8 mouse cellular contexts compared by ENCODE assay signal in the genomic region with DNA sequence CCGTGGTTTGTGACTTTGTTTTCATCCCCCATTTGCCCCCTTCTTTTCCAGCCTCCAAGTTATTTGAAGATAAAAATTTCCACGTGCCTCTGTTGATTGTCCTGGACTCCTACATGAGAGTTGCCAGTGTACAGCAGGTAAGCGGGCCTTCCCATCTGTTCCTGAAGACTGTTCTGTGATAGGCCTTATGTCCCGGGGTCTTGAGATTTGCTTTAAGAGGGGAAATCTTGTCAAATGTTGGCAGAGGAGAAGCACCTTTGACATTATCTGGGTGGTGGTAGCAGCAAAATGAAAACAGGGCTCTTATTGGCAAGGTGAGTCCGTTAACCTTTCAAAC. TPM values are rescaled to one million over a fixed set of nuclear protein-coding genes. Genes with fewer than 3 reads are reported as not detected.
A peak's percentile ranks its signal among the peaks of the same experiment; 100 is the strongest.
DNase-seq lines count a peak whose midpoint lies in the region; ATAC-seq and TF ChIP-seq lines count a peak whose summit lies in the region.

No protein-coding gene starts in this region.

- intact Hi-C loops in left cerebral cortex, postnatal 25 days (cut with DNase I): loop anchor here (1.0 kb wide), 1 partner anchor 58 kb away; no protein-coding TSS in a partner anchor

- ATAC-seq in heart, postnatal 0 days (ENCODE audit: insufficient read depth, low read depth): 0 out of 2 replicates have a peak, but pooled peaks have one; percentile 17

- H3K36me3 ChIP-seq in kidney, adult 2 months (ENCODE audit: control insufficient read depth, insufficient read depth, low read length): peaks cover 4% of the 10 kb centered on the region
- 0 out of 2 replicates have a peak, but pooled peaks cover 4% of the 10 kb centered on the region for H3K36me3 ChIP-seq in heart, postnatal 0 days (replicated peaks; ENCODE audit: control insufficient read depth, insufficient read depth, low read length)
- H3K36me3 ChIP-seq in macrophage (ENCODE audit: inconsistent target): no peaks in the 10 kb centered on the region

- H3K4me3 ChIP-seq in kidney, adult 2 months (ENCODE audit: insufficient read depth, low read depth, low read length): peak overlapping the region; percentile 90
- peak overlapping the region; percentile 88 for H3K4me3 ChIP-seq in brown adipose tissue, adult 24 weeks (ENCODE audit: insufficient read depth, low read depth, low read length)
- H3K4me3 ChIP-seq in heart, postnatal 0 days (ENCODE audit: low read depth, low read length): peak overlapping the region; percentile 60
- peak overlapping the region; percentile 56 for H3K4me3 ChIP-seq in macrophage (ENCODE audit: inconsistent target)

- peak; percentile 45 for DNase-seq in kidney, adult 2 months
- DNase-seq in kidney, postnatal 14 days: no peak
- DNase-seq in heart, postnatal 0 days (ENCODE audit: low spot score): no peak
- no peak for DNase-seq in left cerebral cortex, postnatal 25 days (ENCODE audit: low spot score in 2 of 2)
- DNase-seq in spleen, postnatal 10 days (ENCODE audit: low spot score in 2 of 2): no peak
- no peak for DNase-seq in gastrocnemius, adult 8-10 months (ENCODE audit: low spot score in 2 of 2)

- H3K4me2 ChIP-seq in heart, postnatal 0 days (ENCODE audit: low read depth, low read length): peak overlapping the region; percentile 70

- H3K9ac ChIP-seq in heart, postnatal 0 days (replicated peaks; ENCODE audit: low read depth, low read length): peak overlapping the region; percentile 62

- no peaks in the 10 kb centered on the region; the same call in 1 of the 2 replicates for H3K27me3 ChIP-seq in kidney, adult 2 months (replicated peaks; ENCODE audit: control insufficient read depth, insufficient read depth, low read length)
- H3K27me3 ChIP-seq in heart, postnatal 0 days (ENCODE audit: control insufficient read depth, insufficient read depth, low read length): no peaks in the 10 kb centered on the region

- peak overlapping the region; percentile 99 for H3K27ac ChIP-seq in kidney, adult 2 months (ENCODE audit: insufficient read depth, low read depth, low read length)
- H3K27ac ChIP-seq in brown adipose tissue, adult 24 weeks (replicated peaks; ENCODE audit: low read depth, low read length): peak overlapping the region; percentile 76
- peak overlapping the region; percentile 90 for H3K27ac ChIP-seq in heart, postnatal 0 days (ENCODE audit: low read depth)
- H3K27ac ChIP-seq in macrophage: peak overlapping the region; percentile 32

- TF ChIP-seq CTCF in kidney, adult 2 months (conservative IDR thresholded peaks at IDR 0.05; ENCODE audit: insufficient read depth, insufficient read length, low read depth, low read length): no peak
- TF ChIP-seq CTCF in heart, postnatal 0 days (IDR thresholded peaks at IDR 0.05; ENCODE audit: low read depth): no peak

- H3K4me1 ChIP-seq in kidney, adult 2 months (ENCODE audit: control insufficient read depth, insufficient read depth, low read length): peaks cover 15% of the 10 kb centered on the region
- no peaks in the 10 kb centered on the region; the same call in none of the 2 replicates for H3K4me1 ChIP-seq in brown adipose tissue, adult 24 weeks (ENCODE audit: control insufficient read depth, insufficient read depth, insufficient read length, low read length)
- peaks cover 14% of the 10 kb centered on the region for H3K4me1 ChIP-seq in heart, postnatal 0 days (ENCODE audit: control insufficient read depth, insufficient read depth)

- H3K79me2 ChIP-seq in macrophage (ENCODE audit: inconsistent target): no peaks in the 10 kb centered on the region

- no peak for TF ChIP-seq POLR2A in kidney, adult 2 months (IDR thresholded peaks at IDR 0.05; ENCODE audit: low read depth, low read length)

- WGBS in kidney, adult 2 months: 2% methylated on average over 5 of the region's 5 CpGs
- 12% methylated on average over 5 of the region's 5 CpGs for WGBS in heart, postnatal 0 days
- 41% methylated on average over 5 of the region's 5 CpGs for WGBS in macrophage (ENCODE audit: missing documents)

- no peak for TF ChIP-seq EP300 in heart, postnatal 0 days (IDR thresholded peaks at IDR 0.05; ENCODE audit: low read depth)

- no peaks in the 10 kb centered on the region for H3K9me3 ChIP-seq in heart, postnatal 0 days (replicated peaks; ENCODE audit: control insufficient read depth, low read length)

RNA-seq across cellular contexts. Expression of gene Lrrk2, which starts 0.6 kb away (rescaled TPM):
- polyA plus RNA-seq in kidney, adult 2 months (2012; rRNA removed): 17.7 and 18.2 TPM in 2 replicates
- 2.5 and 4.2 TPM in 2 replicates for polyA plus RNA-seq in brown adipose tissue, adult 24 weeks (2012; ENCODE audit: insufficient read depth, insufficient read length, missing spikeins)
- total RNA-seq in heart, postnatal 0 days (2014; rRNA removed; ENCODE audit: low replicate concordance): 4.1 and 5.3 TPM in 2 replicates
- polyA plus RNA-seq in heart, postnatal 0 days (2015; fragmentation: Nextera tagmentation; extraction: Ambion mirVana): 3.6 and 3.7 TPM in 2 replicates
- total RNA-seq in macrophage (2018; cell fraction: chromatin; rRNA removed): 10 to 100 TPM in 25 of 26 experiments, 1 to 10 TPM in 1; 9.2 to 43.1 (median 14.7) TPM
- 1 to 10 TPM; 3.1 to 7.5 (median 4.2) TPM for total RNA-seq in macrophage (2018; cell fraction: cytosol; rRNA removed)
- 10 to 100 TPM in 19 of 26 experiments, 1 to 10 TPM in 7; 8.4 to 20.2 (median 11.4) TPM for total RNA-seq in macrophage (2018; cell fraction: nucleus; rRNA removed)
- 1.5 to 5.0 TPM (median 3.4 TPM) in 3 replicates for polyA plus RNA-seq in macrophage (2018)
- 10 to 100 TPM; 49.1 to 51.5 TPM for total RNA-seq in left cerebral cortex, postnatal 25 days (2021)
- total RNA-seq in gastrocnemius, adult 8-10 months (2022): 1 to 10 TPM; 4.3 to 6.0 (median 5.2) TPM

Comparison
In these comparisons a context has a peak if more than half of its experiments do, and no peak if none do; other contexts are left out.
1. H3K27ac ChIP-seq: peak in every context shown above with its lines; median percentile 99 in kidney, adult 2 months; 90 in heart, postnatal 0 days; 76 in brown adipose tissue, adult 24 weeks; 32 in macrophage.